Mouse (Mus musculus): ENCODE measurements at regions not wholly inside any gene's neighbourhood (a gene's known extent, or its start where the extent isn't known, plus 50 kb on each side); places are given as distances from the start of the nearest gene placed in this dataset.

GRCm38 (mm10) chr11:71414403-71415140, 184.0 kb upstream of the Nlrp1b start:
- H3K9me3 ChIP-seq (replicated peaks): no peaks in the 10 kb centered on the region
- H3K9ac ChIP-seq: no peak overlapping the region
- no peak overlapping the region for H3K27ac ChIP-seq
- H3K27me3 ChIP-seq: no peaks in the 10 kb centered on the region
- no peaks in the 10 kb centered on the region for H3K36me3 ChIP-seq
- H3K4me2 ChIP-seq: no peak overlapping the region
- 55% methylated on average over 9 of the region's 9 CpGs for WGBS
- H3K4me1 ChIP-seq: 0 out of 2 replicates have a peak, but pooled peaks cover 7% of the 10 kb centered on the region
- no peak for ATAC-seq (replicated peaks; ENCODE audit: low FRiP score)
- no peak overlapping the region for H3K4me3 ChIP-seq (replicated peaks)

- Histone ChIP-seq H3K27ac (no peak overlapping the region), H3K27me3 (no peaks in the 10 kb centered on the region), H3K36me3 (no peaks in the 10 kb centered on the region), H3K9ac (no peak overlapping the region), H3K4me2 (no peak overlapping the region), H3K4me1 (0 out of 2 replicates have a peak, but pooled peaks cover 7% of the 10 kb centered on the region), H3K9me3 (replicated peaks) (no peaks in the 10 kb centered on the region), H3K4me3 (replicated peaks) (no peak overlapping the region)
- no peak for ATAC-seq (replicated peaks; ENCODE audit: low FRiP score)
- 44% methylated on average over 3 of the region's 3 CpGs for WGBS
Observed at GRCm38 (mm10) chr11:71415451-71415850, 184.9 kb upstream of the Nlrp1b start.

GRCm38 (mm10) chr11:71422291-71422840, 191.8 kb upstream of the Nlrp1b start:
- no peaks in the 10 kb centered on the region for H3K9me3 ChIP-seq (replicated peaks)
- 39% methylated on average over 2 of the region's 2 CpGs for WGBS
- H3K27me3 ChIP-seq: no peaks in the 10 kb centered on the region

GRCm38 (mm10) chr11:71423242-71423641, 192.7 kb upstream of the Nlrp1b start:
- H3K9ac ChIP-seq: no peak overlapping the region
- no peaks in the 10 kb centered on the region for H3K27me3 ChIP-seq
- no peaks in the 10 kb centered on the region for H3K4me1 ChIP-seq
- WGBS: 67% methylated on average over 3 of the region's 3 CpGs
- H3K9me3 ChIP-seq (replicated peaks): no peaks in the 10 kb centered on the region
- H3K36me3 ChIP-seq: no peaks in the 10 kb centered on the region
- no peak for ATAC-seq (replicated peaks; ENCODE audit: low FRiP score)
- no peak overlapping the region for H3K4me3 ChIP-seq (replicated peaks)
- no peak overlapping the region for H3K4me2 ChIP-seq
- H3K27ac ChIP-seq: no peak overlapping the region

More at GRCm38 (mm10) chr11:71422291-71422840, 191.8 kb upstream of the Nlrp1b start:
- Histone ChIP-seq H3K27ac (no peak overlapping the region), H3K4me1 (no peaks in the 10 kb centered on the region), H3K9ac (no peak overlapping the region), H3K36me3 (no peaks in the 10 kb centered on the region), H3K4me2 (no peak overlapping the region), H3K4me3 (replicated peaks) (no peak overlapping the region)
- no peak for ATAC-seq (replicated peaks; ENCODE audit: low FRiP score)

GRCm38 (mm10) chr11:71424879-71425278, 194.3 kb upstream of the Nlrp1b start:
- 74% methylated on average over 5 of the region's 5 CpGs for WGBS
- Histone ChIP-seq H3K36me3 (no peaks in the 10 kb centered on the region), H3K9ac (no peak overlapping the region), H3K27ac (no peak overlapping the region), H3K27me3 (no peaks in the 10 kb centered on the region), H3K4me2 (no peak overlapping the region), H3K4me3 (replicated peaks) (no peak overlapping the region), H3K9me3 (replicated peaks) (no peaks in the 10 kb centered on the region), H3K4me1 (peaks cover 9% of the 10 kb centered on the region)
- ATAC-seq (replicated peaks; ENCODE audit: low FRiP score): no peak

- WGBS: 30% methylated on average over 22 of the region's 22 CpGs
- ATAC-seq (replicated peaks; ENCODE audit: low FRiP score): peak; percentile 29; the same call in 1 of the 2 replicates
- Histone ChIP-seq H3K36me3 (no peaks in the 10 kb centered on the region), H3K27ac (no peak overlapping the region), H3K4me2 (peak overlapping the region; percentile 49), H3K9ac (no peak overlapping the region), H3K9me3 (replicated peaks) (no peaks in the 10 kb centered on the region), H3K4me1 (peaks cover 10% of the 10 kb centered on the region), H3K4me3 (replicated peaks) (peak overlapping the region; percentile 13; the same call in 1 of the 2 replicates), H3K27me3 (no peaks in the 10 kb centered on the region)
Observed at GRCm38 (mm10) chr11:71429739-71430138, 199.2 kb upstream of the Nlrp1b start.

- no peaks in the 10 kb centered on the region for H3K9me3 ChIP-seq (replicated peaks)
- H3K4me3 ChIP-seq (replicated peaks): no peak overlapping the region
- ATAC-seq (replicated peaks; ENCODE audit: low FRiP score): no peak
- no peak overlapping the region for H3K4me2 ChIP-seq
- H3K4me1 ChIP-seq: peaks cover 7% of the 10 kb centered on the region
- H3K9ac ChIP-seq: no peak overlapping the region
- WGBS: 57% methylated on average over 6 of the region's 6 CpGs
- H3K27ac ChIP-seq: no peak overlapping the region
- peaks cover 5% of the 10 kb centered on the region for H3K27me3 ChIP-seq
- H3K36me3 ChIP-seq: no peaks in the 10 kb centered on the region
Observed at GRCm38 (mm10) chr11:71434241-71434640, 203.7 kb upstream of the Nlrp1b start.

- Histone ChIP-seq H3K36me3 (no peaks in the 10 kb centered on the region), H3K9ac (no peak overlapping the region), H3K4me2 (no peak overlapping the region), H3K27me3 (peaks cover 12% of the 10 kb centered on the region), H3K9me3 (replicated peaks) (no peaks in the 10 kb centered on the region), H3K4me3 (replicated peaks) (no peak overlapping the region), H3K4me1 (peaks cover 2% of the 10 kb centered on the region), H3K27ac (no peak overlapping the region)
- WGBS: 86% methylated on average over 5 of the region's 5 CpGs
- ATAC-seq (replicated peaks; ENCODE audit: low FRiP score): no peak
Observed at GRCm38 (mm10) chr11:71434886-71435285, 204.4 kb upstream of the Nlrp1b start.

- Histone ChIP-seq H3K27ac (no peak overlapping the region), H3K9me3 (replicated peaks) (no peaks in the 10 kb centered on the region), H3K36me3 (no peaks in the 10 kb centered on the region), H3K27me3 (peaks cover 20% of the 10 kb centered on the region), H3K4me2 (no peak overlapping the region), H3K4me1 (peaks cover 5% of the 10 kb centered on the region), H3K9ac (no peak overlapping the region), H3K4me3 (replicated peaks) (no peak overlapping the region)
- ATAC-seq (replicated peaks; ENCODE audit: low FRiP score): no peak
- WGBS: 71% methylated on average over 8 of the region's 8 CpGs
Observed at GRCm38 (mm10) chr11:71435745-71436144, 205.2 kb upstream of the Nlrp1b start.

- WGBS: 71% methylated on average over 1 of the region's 1 CpGs
- Histone ChIP-seq H3K9me3 (replicated peaks) (no peaks in the 10 kb centered on the region), H3K4me1 (peaks cover 5% of the 10 kb centered on the region), H3K36me3 (no peaks in the 10 kb centered on the region), H3K4me3 (replicated peaks) (no peak overlapping the region), H3K27me3 (peaks cover 23% of the 10 kb centered on the region), H3K4me2 (no peak overlapping the region), H3K9ac (no peak overlapping the region), H3K27ac (no peak overlapping the region)
- ATAC-seq (replicated peaks; ENCODE audit: low FRiP score): no peak
Observed at GRCm38 (mm10) chr11:71436335-71436734, 205.8 kb upstream of the Nlrp1b start.

- Histone ChIP-seq H3K36me3 (no peaks in the 10 kb centered on the region), H3K4me2 (no peak overlapping the region), H3K27ac (no peak overlapping the region), H3K4me1 (peaks cover 5% of the 10 kb centered on the region), H3K4me3 (replicated peaks) (no peak overlapping the region), H3K9ac (no peak overlapping the region), H3K9me3 (replicated peaks) (no peaks in the 10 kb centered on the region), H3K27me3 (peaks cover 23% of the 10 kb centered on the region)
- ATAC-seq (replicated peaks; ENCODE audit: low FRiP score): no peak
- 44% methylated on average over 2 of the region's 2 CpGs for WGBS
Observed at GRCm38 (mm10) chr11:71436801-71437200, 206.3 kb upstream of the Nlrp1b start.

GRCm38 (mm10) chr11:71439871-71440270, 209.3 kb upstream of the Nlrp1b start:
- H3K4me3 ChIP-seq (replicated peaks): peak overlapping the region; percentile 20
- H3K4me1 ChIP-seq: peaks cover 5% of the 10 kb centered on the region
- H3K4me2 ChIP-seq: peak overlapping the region; percentile 51
- H3K9ac ChIP-seq: no peak overlapping the region
- ATAC-seq (replicated peaks; ENCODE audit: low FRiP score): no peak
- WGBS: 4% methylated on average over 17 of the region's 17 CpGs
- H3K9me3 ChIP-seq (replicated peaks): no peaks in the 10 kb centered on the region
- H3K27me3 ChIP-seq: peaks cover 23% of the 10 kb centered on the region
- H3K36me3 ChIP-seq: no peaks in the 10 kb centered on the region
- no peak overlapping the region for H3K27ac ChIP-seq
